Mouse (Mus musculus) intestine, embryonic 16.5 days (tissue): ENCODE measurements around the gene Slc4a7. TPM values are rescaled to one million over a fixed set of nuclear protein-coding genes. Genes with fewer than 3 reads are reported as not detected.

Experiments
- ATAC-seq: fragments of 200-750 bp; cut with Nextera tagmentation; 2 replicates; pipeline ENCODE4 v1.8.0; 2017; ENCODE audit warnings: moderate TSS enrichment, moderate library complexity
- H3K27ac ChIP-seq: fragments of 300-500 bp; sonication (generic); 2 replicates; pipeline ENCODE4 v1.5.1; 2014; ENCODE audit warnings: mild to moderate bottlenecking, low read length
- H3K27me3 ChIP-seq: fragments of 300-500 bp; sonication (generic); replicated peaks from 2 replicates; pipeline ENCODE4 v1.6.1; 2014; ENCODE audit warnings: low read length, control low read depth, mixed read lengths; ENCODE audit not compliant: control insufficient read depth, insufficient read depth
- H3K36me3 ChIP-seq: fragments of 300-500 bp; sonication (generic); 2 replicates; pipeline ENCODE4 v1.6.1; 2014; ENCODE audit warnings: low read length, control low read depth; ENCODE audit not compliant: control insufficient read depth, insufficient read depth
- H3K4me1 ChIP-seq: fragments of 300-500 bp; sonication (generic); 2 replicates; pipeline ENCODE4 v1.6.1; 2014; ENCODE audit warnings: low read length, control low read depth, mixed read lengths; ENCODE audit not compliant: control insufficient read depth, insufficient read depth
- H3K4me2 ChIP-seq: fragments of 300-500 bp; sonication (generic); 2 replicates; pipeline ENCODE4 v1.6.1; 2014; ENCODE audit warnings: low read depth, low read length, control low read depth
- H3K4me3 ChIP-seq: fragments of 300-500 bp; sonication (generic); 2 replicates; pipeline ENCODE4 v1.5.1; 2014; ENCODE audit warnings: mild to moderate bottlenecking, low read length
- H3K9ac ChIP-seq: fragments of 300-500 bp; sonication (generic); 2 replicates; pipeline ENCODE4 v1.6.1; 2014; ENCODE audit warnings: low read depth, low read length
- H3K9me3 ChIP-seq: fragments of 300-500 bp; sonication (generic); 2 replicates; pipeline ENCODE4 v1.6.1; 2016; ENCODE audit warnings: low read length, control low read depth; ENCODE audit not compliant: control insufficient read depth
- WGBS: fragments of 180-500 bp; shearing (Covaris S2); extraction: QIAGEN DNeasy Blood & Tissue Kit; methylation state at CpG from one replicate; pipeline ENCODE4 v1.1.7; 2014; 5-methylcytosine and 5-hydroxymethylcytosine counted together
- polyA plus RNA-seq: library from polyadenylated mRNA; unstranded; fragments of >200 nt; fragmentation: Nextera tagmentation; extraction: Ambion mirVana; gene quantifications from 2 replicates; pipeline ENCODE4 v1.2.1, GENCODE M21; 2015

Gene Slc4a7
- polyA plus RNA-seq, 1 experiment from 2014 or later = 18.6 TPM

GRCm38 (mm10) chr14:14832520-14833240, 130.6 kb downstream of the Slc4a7 start:
- WGBS = 68% methylated on average over 12 of the region's 12 CpGs
- ATAC-seq = peak; percentile 87
- Histone ChIP-seq H3K4me1 (no peaks in the 10 kb centered on the region), H3K27me3 (no peaks in the 10 kb centered on the region), H3K27ac (peak overlapping the region; percentile 14; the same call in 1 of the 2 replicates), H3K36me3 (no peaks in the 10 kb centered on the region), H3K4me2 (no peak overlapping the region), H3K9ac (no peak overlapping the region), H3K4me3 (no peak overlapping the region), H3K9me3 (no peaks in the 10 kb centered on the region)

DNA sequence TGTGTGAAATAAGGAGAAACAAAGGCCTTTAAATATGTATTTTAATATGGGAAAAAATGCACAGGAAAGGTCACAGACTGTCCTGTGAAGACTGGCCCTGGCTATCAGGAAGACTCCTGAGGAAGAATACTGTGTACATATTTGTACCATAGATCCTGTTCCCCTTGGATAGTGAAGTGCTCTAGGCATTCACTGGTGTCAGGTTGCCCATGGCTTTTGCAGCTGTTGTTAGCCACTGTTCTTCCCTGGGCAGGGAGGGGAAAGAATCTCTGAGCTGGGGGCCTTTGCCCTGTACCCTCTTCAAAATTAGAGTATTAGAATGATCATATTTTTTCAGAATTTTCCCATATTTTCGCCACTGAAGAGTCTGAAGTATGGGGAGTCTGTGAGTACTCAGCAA, 131.4 kb downstream of the Slc4a7 start:
- WGBS = 75% methylated on average over 1 of the region's 1 CpGs

DNA sequence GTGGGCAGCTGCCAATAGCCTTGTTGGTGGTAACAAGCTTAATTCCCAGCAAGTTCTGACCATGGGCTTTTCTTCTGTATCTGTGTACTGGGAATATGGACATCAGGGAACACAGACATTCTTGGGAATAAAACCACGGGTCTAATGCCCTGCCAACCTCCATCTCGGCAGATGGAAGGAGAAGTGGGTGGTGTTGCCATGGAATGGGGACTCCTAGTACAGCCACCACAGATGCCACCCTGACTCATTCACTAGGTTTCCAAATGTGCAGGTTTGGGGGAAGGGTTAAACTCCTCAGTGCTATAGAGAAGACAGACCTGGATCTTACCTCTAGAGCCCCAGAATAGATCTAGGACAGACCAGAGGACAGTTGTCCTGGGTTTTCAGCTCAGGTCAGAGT, 132.2 kb downstream of the Slc4a7 start:
- no peak overlapping the region for H3K27ac ChIP-seq
- no peaks in the 10 kb centered on the region for H3K9me3 ChIP-seq
- H3K4me1 ChIP-seq = 0 out of 2 replicates have a peak, but pooled peaks cover 2% of the 10 kb centered on the region
- H3K27me3 ChIP-seq = no peaks in the 10 kb centered on the region
- no peak overlapping the region for H3K9ac ChIP-seq
- H3K4me3 ChIP-seq = no peak overlapping the region
- no peak for ATAC-seq
- WGBS = 93% methylated on average over 2 of the region's 2 CpGs
- no peak overlapping the region for H3K4me2 ChIP-seq
- no peaks in the 10 kb centered on the region for H3K36me3 ChIP-seq

More for the DNA sequence above, 131.4 kb downstream of the Slc4a7 start:
- H3K4me3 ChIP-seq = no peak overlapping the region
- 0 out of 2 replicates have a peak, but pooled peaks cover 2% of the 10 kb centered on the region for H3K4me1 ChIP-seq
- no peak overlapping the region for H3K4me2 ChIP-seq
- no peaks in the 10 kb centered on the region for H3K27me3 ChIP-seq
- no peak overlapping the region for H3K9ac ChIP-seq
- peak overlapping the region; percentile 61; the same call in 1 of the 2 replicates for H3K27ac ChIP-seq
- H3K36me3 ChIP-seq = no peaks in the 10 kb centered on the region
- no peaks in the 10 kb centered on the region for H3K9me3 ChIP-seq
- 0 out of 2 replicates have a peak, but pooled peaks have one; percentile 8 for ATAC-seq

GRCm38 (mm10) chr14:14837627-14838026, 135.5 kb downstream of the Slc4a7 start:
- Histone ChIP-seq H3K4me1 (0 out of 2 replicates have a peak, but pooled peaks cover 2% of the 10 kb centered on the region), H3K36me3 (no peaks in the 10 kb centered on the region), H3K9me3 (no peaks in the 10 kb centered on the region), H3K4me3 (no peak overlapping the region), H3K27ac (0 out of 2 replicates have a peak overlapping the region, but pooled peaks have one; percentile 33), H3K27me3 (no peaks in the 10 kb centered on the region), H3K4me2 (no peak overlapping the region), H3K9ac (no peak overlapping the region)
- 56% methylated on average over 4 of the region's 4 CpGs for WGBS
- peak; percentile 56; the same call in 1 of the 2 replicates for ATAC-seq

DNA sequence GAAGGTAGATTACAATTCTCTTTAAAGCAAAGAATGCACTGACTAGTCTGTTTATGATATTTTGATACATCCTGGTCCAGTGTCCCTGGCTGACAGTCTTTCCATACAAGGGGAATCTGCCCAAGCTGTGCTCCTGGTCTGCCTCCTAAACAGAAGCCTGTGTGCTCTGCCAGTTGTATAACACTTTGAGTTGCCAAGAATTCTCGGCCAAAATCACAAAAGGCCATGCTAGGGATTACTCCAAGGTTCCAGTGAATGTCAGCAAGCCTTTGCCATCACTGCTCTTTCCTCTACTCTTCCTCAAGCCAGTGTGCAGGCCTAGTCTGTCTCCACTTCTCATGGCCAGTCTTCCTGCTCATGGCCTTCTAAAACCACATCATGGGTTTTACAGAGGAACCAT, 136.0 kb downstream of the Slc4a7 start:
- WGBS = 71% methylated on average over 1 of the region's 1 CpGs
- Histone ChIP-seq H3K27me3 (no peaks in the 10 kb centered on the region), H3K27ac (no peak overlapping the region), H3K9me3 (no peaks in the 10 kb centered on the region), H3K9ac (no peak overlapping the region), H3K4me2 (no peak overlapping the region), H3K4me1 (0 out of 2 replicates have a peak, but pooled peaks cover 2% of the 10 kb centered on the region), H3K4me3 (no peak overlapping the region), H3K36me3 (no peaks in the 10 kb centered on the region)
- ATAC-seq = no peak

DNA sequence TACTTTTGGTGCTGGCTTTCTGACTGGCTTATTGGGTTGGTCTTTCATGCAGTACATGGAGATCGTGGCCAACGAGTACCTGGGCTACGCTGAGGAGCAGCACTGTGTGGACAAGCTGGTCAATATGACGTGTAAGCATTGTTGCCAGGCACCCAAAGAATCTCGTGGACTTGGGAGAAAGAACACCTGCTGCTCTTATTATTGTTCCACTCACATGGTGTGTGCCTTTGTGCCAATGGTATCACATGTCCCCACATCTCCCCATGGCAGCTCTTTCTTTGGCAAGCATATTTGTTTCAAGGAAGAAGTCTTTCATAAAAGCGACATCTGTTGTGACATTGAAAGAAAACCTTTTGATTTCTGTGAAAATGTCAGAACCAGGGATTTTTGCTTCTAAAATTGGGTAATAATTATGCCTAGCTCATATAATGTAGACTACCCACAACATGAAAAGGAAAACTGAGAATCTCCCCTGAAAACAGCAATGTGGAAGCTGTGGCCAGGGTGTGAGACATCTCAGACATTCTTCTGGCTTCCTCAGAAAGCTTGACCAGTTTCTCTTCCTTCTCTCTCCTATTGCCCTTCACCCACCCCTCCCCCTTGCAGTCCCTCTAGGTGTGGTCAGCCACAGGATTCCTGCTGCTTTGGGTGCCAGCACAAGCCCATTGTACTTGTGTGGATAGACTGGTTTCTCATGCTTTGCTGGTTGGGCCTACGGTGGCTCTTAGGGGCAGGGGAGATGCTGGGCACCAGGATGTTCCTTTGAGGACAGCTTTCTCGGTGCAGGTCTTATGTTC, 140.9 kb downstream of the Slc4a7 start:
- H3K27me3 ChIP-seq = no peaks in the 10 kb centered on the region
- no peak overlapping the region for H3K4me2 ChIP-seq
- WGBS = 81% methylated on average over 8 of the region's 8 CpGs
- no peaks in the 10 kb centered on the region for H3K36me3 ChIP-seq
- H3K4me3 ChIP-seq = no peak overlapping the region
- H3K9me3 ChIP-seq = no peaks in the 10 kb centered on the region
- H3K9ac ChIP-seq = no peak overlapping the region
- 0 out of 2 replicates have a peak, but pooled peaks cover 2% of the 10 kb centered on the region for H3K4me1 ChIP-seq
- no peak overlapping the region for H3K27ac ChIP-seq
- ATAC-seq = peak; percentile 36; the same call in 1 of the 2 replicates

Other genes with a start within 250 kb of the Slc4a7 start
- gene Nek10, start 101.1 kb downstream of the Slc4a7 start, polyA plus RNA-seq = 0.02 TPM in 1 of 2 replicates, not detected in the other